Mouse (Mus musculus): ENCODE results near the gene Tmem132c. TPM values are rescaled to one million over a fixed set of nuclear protein-coding genes. Genes with fewer than 3 reads are reported as not detected.

The Tmem132c gene
- total RNA-seq, 2 experiments from 2014 or later = 0.08 to 0.13 TPM

DNA sequence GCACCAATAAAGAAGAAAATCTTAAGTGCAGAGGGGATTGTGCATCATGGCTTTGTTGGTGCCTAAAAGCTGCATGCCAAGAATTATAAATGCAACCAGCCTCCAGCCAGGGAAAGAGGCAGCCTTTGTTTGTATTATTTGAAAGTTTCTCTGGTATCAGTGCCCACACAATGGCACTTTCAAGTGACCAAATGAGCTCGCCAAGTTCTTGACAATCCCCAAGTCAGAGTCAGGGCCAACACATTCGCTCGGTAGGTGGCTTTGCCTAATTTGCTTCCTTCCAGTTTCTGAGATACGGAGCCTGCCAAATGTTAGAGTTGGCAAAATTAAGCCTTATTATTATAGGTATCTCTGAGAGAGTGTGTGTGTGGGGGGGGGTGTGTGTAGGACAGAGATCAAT, 139.6 kb downstream of the Tmem132c start:
- intact Hi-C loops (cut with DNase I) = no loop called here

DNA sequence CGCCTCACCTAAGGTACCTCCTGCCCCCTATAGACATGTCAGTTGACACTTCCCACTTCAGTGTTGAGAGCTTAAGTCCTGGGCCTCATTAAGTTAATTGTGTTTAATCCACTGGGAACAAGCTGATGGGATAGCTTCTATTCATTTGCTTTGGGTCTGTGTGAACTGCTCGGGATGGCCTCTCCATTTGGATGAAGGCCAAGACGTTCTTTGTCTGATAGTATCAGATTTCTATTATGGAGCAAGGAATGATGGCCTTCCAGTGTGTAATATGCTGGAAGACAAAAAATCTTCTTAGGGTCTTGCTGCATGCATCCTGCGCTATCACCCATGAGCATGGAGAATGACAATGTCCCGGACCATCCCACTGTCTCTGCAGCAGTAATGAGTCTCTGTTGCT, 141.0 kb downstream of the Tmem132c start:
- intact Hi-C loops (cut with DNase I) = no loop called here

More for the DNA sequence above, 139.6 kb downstream of the Tmem132c start:
- DNase-seq (ENCODE audit: low spot score) = no peak

DNA sequence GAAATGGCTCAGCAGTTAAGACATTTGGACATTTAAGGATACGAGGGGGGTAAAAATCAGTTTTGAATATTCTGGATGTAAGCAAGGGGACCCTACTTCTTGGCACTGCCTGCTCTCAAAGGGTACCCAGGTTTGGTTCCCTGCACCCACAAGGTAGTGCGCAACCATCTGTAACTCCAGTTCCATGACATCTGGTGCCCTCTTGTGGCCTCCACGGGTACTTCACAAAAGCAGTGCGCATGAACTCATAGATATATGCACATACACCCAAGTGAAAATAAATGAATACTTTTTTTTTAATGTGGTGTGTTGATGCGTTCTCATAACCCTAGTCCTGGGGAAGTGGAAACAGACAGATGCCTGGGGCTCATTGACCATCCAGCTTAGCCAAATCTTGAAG, 149.6 kb downstream of the Tmem132c start:
- no peak for DNase-seq (ENCODE audit: low spot score)
- intact Hi-C loops (cut with DNase I) = no loop called here

More for the DNA sequence above, 141.0 kb downstream of the Tmem132c start:
- DNase-seq (ENCODE audit: low spot score) = no peak

GRCm38 (mm10) chr5:127396889-127397288, 155.3 kb downstream of the Tmem132c start:
- intact Hi-C loops (cut with DNase I) = no loop called here
- no peak for DNase-seq (ENCODE audit: low spot score)

DNA sequence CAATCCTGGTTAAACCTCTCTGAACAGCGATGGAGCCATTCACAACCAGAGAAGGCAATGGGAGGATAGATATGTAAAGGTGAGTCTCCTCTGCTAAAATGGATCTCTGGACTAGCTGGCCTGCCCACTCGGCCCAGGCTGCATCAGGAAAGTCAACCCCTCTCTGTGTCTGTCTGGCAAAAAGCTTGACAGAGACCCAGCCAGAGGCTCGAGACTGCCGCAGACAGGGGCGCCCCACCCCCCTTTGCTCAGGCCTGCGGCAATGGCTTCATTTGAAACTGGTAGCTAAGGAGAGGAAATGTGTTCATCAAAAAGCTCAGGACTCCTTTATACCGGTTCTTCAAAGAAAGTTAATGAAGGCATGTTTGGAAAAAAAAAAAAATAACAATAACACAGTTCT, 156.4 kb downstream of the Tmem132c start:
- no peak for DNase-seq (ENCODE audit: low spot score)
- intact Hi-C loops (cut with DNase I) = no loop called here

- intact Hi-C loops (cut with DNase I) = no loop called here
- peak; percentile 19 for DNase-seq (ENCODE audit: low spot score)
Observed at GRCm38 (mm10) chr5:127405391-127406000, 163.9 kb downstream of the Tmem132c start.

DNA sequence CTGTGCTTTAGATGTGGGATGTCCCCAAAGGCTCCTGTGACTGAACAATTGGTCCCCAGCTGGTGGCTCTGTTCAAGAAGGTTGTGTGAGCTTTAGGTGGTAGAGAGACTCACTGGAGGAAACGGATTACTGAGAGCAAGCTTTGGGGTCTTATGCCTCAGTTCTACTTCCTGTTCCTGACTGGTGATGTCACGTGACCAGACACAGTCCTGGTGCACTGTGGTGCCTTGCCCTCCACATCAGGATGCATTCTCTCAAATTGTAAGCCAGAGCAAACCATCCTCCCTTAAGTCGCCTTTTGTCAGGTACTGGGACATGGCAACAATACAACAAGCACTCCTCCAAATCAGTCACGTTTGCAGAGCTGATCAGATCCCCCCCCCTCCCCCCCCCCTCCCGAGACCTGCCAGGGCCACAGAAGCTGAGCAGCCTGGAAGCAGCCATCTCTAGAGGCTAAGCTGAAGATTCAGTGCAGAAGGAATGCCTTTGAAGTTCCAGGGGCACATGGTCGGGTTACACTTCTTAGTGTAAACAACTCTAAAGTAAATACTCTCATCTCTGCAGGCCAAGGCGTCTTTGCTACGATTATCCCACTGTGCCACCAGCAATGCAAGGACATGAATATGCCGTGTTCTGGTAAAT, 164.5 kb downstream of the Tmem132c start:
- intact Hi-C loops (cut with DNase I) = no loop called here
- DNase-seq (ENCODE audit: low spot score) = no peak

GRCm38 (mm10) chr5:127416536-127416935, 174.9 kb downstream of the Tmem132c start:
- intact Hi-C loops (cut with DNase I) = no loop called here

GRCm38 (mm10) chr5:127423936-127424335, 182.3 kb downstream of the Tmem132c start:
- intact Hi-C loops (cut with DNase I) = no loop called here
- no peak for DNase-seq (ENCODE audit: low spot score)

More at GRCm38 (mm10) chr5:127416536-127416935, 174.9 kb downstream of the Tmem132c start:
- no peak for DNase-seq (ENCODE audit: low spot score)

GRCm38 (mm10) chr5:127429124-127429523, 187.5 kb downstream of the Tmem132c start:
- intact Hi-C loops (cut with DNase I) = no loop called here
- DNase-seq (ENCODE audit: low spot score) = no peak

- no peak for DNase-seq (ENCODE audit: low spot score)
- intact Hi-C loops (cut with DNase I) = no loop called here
Observed at GRCm38 (mm10) chr5:127431561-127431960, 190.0 kb downstream of the Tmem132c start.

- no peak for DNase-seq (ENCODE audit: low spot score)
- intact Hi-C loops (cut with DNase I) = no loop called here
Observed at GRCm38 (mm10) chr5:127436836-127437235, 195.2 kb downstream of the Tmem132c start.

GRCm38 (mm10) chr5:127438639-127439038, 197.0 kb downstream of the Tmem132c start:
- DNase-seq (ENCODE audit: low spot score) = no peak
- intact Hi-C loops (cut with DNase I) = no loop called here

DNA sequence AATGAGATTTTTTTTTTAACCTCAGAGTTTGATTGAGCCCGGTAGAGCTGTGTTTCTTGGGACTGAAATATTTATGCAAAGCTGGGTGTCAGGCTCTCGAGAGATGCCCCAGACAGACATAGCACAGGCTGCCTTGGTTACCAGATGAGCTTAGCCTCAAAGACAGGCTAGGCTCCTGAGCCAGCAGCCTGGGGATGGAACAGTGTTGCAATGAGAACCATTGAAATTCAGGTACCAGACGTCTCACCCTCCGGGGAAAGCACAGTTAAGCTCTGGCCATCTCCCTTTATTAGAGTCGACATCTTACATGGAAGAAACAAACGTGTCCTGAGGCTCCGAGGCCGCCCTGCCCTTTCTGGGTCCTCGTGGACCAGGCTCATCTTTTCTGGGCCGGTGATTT, 200.4 kb downstream of the Tmem132c start:
- intact Hi-C loops (cut with DNase I) = no loop called here
- no peak for DNase-seq (ENCODE audit: low spot score)

DNA sequence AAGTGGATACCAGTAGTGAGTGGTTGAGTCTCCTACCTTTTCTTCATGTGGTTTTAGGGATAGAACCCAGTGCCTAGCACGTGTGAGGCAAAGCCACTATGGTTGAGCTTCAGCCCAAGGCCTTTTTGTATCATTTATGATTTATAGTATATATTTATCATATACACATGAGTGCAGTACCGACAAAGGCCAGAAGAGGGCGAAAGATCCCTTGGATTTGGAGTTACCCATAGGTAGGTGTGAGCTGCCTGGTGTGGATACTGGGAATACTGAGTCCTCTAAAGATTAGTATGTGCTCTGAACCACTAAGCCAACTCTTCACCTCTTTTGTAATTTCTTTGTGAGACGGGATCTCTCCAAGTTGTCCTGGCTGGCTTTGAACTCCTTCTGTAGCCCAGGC, 212.0 kb downstream of the Tmem132c start:
- no peak for DNase-seq (ENCODE audit: low spot score)

DNA sequence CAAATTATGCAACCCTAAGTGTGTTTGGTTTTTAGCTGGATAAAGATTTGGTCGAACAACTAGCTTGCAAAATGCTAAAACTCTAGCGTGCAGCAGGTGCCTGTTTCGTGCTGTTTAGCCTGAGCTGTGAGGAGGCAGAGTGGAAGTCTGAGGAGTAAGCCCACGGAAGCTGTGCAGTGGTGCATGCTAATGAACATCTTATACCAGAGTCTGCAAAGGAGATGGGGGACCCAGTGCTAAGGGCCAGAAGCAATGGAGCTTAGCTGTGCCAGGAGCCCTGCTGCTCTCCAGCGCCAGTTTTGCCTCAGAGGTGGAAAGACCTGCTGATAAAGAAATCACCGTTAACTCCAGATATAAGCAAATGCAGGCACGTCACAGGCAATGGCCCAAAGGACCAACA, 212.5 kb downstream of the Tmem132c start:
- DNase-seq (ENCODE audit: low spot score) = no peak
- intact Hi-C loops (cut with DNase I) = no loop called here

More for the DNA sequence above, 212.0 kb downstream of the Tmem132c start:
- intact Hi-C loops (cut with DNase I) = loop anchor here (1.0 kb wide), 1 partner anchor 28 kb away; no protein-coding TSS in a partner anchor

- intact Hi-C loops (cut with DNase I) = no loop called here
- no peak for DNase-seq (ENCODE audit: low spot score)
Observed at GRCm38 (mm10) chr5:127456076-127456475, 214.5 kb downstream of the Tmem132c start.

DNA sequence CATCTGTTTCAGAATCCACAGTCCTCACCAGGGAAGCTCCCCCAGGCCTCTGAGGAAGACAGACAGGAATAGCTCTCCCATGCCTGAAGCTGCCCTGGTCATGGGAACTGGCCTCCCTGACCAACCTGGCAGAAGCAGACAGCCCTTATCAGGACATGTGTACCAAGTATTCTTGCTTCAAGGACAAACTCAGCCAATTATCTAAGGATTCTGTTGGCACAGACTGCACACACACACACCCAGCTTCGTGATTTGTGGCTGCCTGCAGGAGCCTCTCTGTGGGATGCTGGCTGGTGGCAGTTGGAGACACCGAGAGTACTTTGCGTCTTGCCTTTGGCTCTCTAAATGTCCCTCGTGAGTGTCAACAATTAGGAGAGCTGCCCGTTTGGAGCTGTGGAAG, 226.5 kb downstream of the Tmem132c start:
- intact Hi-C loops (cut with DNase I) = no loop called here
- DNase-seq (ENCODE audit: low spot score) = no peak

- intact Hi-C loops (cut with DNase I) = no loop called here
- DNase-seq (ENCODE audit: low spot score) = no peak
Observed at GRCm38 (mm10) chr5:127470351-127470750, 228.7 kb downstream of the Tmem132c start.

DNA sequence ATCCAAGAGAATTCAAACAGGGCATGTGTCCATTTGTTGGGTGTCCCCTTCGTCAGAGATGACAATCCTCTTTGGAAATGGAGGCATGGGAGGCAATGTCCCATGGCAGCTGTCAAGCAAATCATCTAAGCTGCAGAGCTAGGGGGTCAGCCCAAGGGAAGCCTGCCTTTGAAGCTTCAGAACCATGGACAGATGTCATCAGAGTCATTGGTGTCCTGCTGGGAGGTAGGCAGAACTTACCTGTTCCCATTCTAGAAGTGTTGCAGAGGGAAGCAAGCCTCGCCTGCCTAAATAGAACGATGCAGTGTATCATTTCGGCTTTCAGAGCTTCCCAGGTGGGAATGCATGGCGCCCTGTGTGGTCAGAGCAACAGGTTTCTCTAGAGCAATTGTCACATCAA, 230.3 kb downstream of the Tmem132c start:
- intact Hi-C loops (cut with DNase I) = no loop called here
- DNase-seq (ENCODE audit: low spot score) = no peak

GRCm38 (mm10) chr5:127473706-127474105, 232.1 kb downstream of the Tmem132c start:
- DNase-seq (ENCODE audit: low spot score) = no peak
- intact Hi-C loops (cut with DNase I) = no loop called here

DNA sequence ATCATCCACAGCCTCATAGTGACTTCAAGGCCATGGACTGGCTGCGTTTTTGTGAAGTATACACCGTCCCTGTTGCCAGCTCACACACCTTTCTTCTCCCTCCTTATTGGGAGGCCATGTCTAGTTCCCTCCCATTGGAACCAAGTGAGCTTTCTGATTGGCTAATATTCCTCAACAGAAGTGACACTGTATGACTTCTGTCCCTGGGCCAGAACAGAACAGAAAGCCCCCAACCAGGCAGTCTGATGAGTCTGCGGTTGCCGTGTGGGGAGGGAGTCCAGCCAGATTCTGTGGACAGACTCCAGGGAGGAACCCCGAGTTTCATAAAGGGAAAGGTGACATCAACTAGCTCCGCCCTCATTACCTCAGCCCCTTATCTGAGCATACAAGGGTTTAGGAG, 233.2 kb downstream of the Tmem132c start:
- DNase-seq (ENCODE audit: low spot score) = no peak
- intact Hi-C loops (cut with DNase I) = no loop called here
